Mouse (Mus musculus) T-helper 1 cell (primary cell): ENCODE measurements at regions not wholly inside any gene's neighbourhood (a gene's known extent, or its start where the extent isn't known, plus 50 kb on each side); places are given as distances from the start of the nearest gene placed in this dataset.

Experiments
- in situ Hi-C: fragments of 300-600 bp; cut with MboI, MseI; formaldehyde crosslinking; loops from one replicate; pipeline ENCODE4 v1.15.1; 2025; ENCODE audit warnings: high pct_unique_total_duplicates

DNA sequence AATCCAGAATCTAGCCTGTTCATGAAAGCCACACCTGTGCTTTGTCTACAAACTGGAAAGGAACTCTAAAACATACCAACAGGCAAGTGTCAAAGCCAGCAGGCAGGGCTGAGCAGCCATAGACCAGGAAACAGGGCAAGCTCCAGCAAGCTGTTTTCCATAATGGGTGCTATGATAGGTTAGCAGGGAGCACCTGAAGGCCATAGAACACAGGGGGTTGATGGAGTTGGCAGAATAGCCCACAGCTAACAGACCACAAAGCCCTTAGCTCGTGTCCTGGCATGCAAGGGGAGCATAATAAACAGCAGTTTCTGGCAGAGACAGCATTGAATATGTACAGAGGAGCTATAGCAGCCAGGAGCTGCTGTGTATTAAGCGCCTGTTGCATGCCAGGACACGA is 313.1 kb upstream of the Cdh5 start:
- in situ Hi-C loops: no loop called here

GRCm38 (mm10) chr8:103793331-103793730 is 308.1 kb upstream of the Cdh5 start:
- in situ Hi-C loops: no loop called here

GRCm38 (mm10) chr8:103798630-103799029 is 302.8 kb upstream of the Cdh5 start:
- in situ Hi-C loops: loop anchor here (5.0 kb wide), 1 partner anchor 1004 kb away; no protein-coding TSS in a partner anchor

DNA sequence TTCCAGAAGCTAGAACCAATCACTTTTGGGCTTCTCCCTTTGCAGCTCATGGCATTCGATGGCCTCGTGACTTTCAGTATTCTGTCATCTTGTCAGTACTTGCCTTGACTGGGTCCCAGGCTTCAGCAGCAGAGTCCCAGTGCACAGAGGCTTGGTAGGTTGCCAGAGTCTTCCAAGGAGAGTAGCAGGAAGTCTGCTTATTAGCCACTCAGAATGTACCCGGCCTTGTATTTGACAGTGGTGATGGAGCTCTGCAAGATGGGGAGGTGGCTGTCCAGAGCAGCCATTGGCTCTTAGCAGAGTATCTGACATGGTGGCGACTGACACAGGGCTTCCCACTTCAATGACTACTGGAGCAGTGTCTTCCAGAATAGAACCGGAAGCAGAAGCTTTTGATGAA is 293.3 kb upstream of the Cdh5 start:
- in situ Hi-C loops: no loop called here

DNA sequence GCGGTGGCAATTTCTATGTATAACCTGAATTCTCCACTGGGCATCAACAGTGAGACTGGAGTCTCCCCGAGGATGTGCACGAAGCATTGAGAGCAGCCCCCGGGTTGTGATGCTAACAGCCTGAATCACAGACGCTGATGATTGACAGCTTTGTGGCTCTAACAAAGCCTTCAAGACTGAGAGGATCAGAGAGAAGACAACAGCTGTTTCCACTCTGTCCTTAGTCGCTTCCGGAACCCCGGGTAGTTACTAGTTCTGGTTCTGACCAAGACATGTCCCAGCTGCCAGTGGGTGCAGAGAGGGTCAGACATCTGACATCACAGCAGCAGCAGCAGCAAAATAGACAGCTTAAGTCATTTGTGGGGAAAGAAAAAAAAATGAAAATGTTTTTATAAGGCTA is 292.8 kb upstream of the Cdh5 start:
- in situ Hi-C loops: no loop called here

DNA sequence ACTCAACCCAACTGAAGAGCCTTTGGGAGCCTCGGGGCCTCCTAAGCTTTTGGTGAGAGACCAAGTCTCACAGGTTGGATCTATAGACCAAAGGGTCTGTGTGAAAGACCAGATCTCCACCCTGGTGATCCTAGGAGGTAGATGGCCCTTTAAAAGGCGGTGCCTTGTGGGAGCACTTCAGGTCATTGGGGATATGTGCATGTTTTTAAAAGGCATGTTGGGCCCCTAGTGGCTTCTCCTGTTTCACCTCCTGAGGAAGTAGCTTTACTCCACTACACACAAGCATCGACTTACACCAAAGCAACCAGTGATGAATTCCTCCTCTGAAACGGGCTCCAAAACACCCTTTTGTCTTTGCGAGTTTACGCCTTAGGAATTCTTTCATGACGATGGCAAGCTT is 292.3 kb upstream of the Cdh5 start:
- in situ Hi-C loops: no loop called here

DNA sequence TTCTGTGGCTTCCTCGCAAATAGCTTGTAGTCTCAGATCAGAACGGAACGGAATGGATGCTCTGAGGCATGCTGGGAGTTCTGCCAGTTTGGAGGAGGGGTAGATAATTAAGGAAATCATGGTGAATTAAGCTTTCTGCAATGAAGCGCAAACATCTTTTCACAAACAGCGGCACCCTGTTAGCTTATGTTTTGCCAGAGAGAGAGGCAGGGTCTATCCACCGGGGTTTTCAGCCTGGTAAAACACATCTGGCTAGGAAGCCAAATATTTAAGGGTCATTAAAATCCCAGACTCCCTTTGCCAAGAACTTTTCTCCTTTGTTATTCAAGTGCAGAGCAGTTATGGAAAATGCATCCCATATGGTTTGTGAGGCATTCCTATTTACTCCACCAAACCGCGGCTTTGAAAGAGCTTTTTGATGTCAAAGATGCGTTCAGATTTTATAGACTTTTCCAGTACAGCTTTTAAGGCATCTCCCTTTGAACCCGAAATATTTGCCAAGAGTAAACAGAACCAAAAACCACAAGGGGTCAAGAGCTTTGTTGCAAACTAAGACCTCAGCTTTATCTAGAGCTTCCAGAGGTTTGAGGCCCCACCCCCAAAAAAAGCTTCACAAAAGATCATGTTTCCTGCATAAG is 287.4 kb upstream of the Cdh5 start:
- in situ Hi-C loops: no loop called here

DNA sequence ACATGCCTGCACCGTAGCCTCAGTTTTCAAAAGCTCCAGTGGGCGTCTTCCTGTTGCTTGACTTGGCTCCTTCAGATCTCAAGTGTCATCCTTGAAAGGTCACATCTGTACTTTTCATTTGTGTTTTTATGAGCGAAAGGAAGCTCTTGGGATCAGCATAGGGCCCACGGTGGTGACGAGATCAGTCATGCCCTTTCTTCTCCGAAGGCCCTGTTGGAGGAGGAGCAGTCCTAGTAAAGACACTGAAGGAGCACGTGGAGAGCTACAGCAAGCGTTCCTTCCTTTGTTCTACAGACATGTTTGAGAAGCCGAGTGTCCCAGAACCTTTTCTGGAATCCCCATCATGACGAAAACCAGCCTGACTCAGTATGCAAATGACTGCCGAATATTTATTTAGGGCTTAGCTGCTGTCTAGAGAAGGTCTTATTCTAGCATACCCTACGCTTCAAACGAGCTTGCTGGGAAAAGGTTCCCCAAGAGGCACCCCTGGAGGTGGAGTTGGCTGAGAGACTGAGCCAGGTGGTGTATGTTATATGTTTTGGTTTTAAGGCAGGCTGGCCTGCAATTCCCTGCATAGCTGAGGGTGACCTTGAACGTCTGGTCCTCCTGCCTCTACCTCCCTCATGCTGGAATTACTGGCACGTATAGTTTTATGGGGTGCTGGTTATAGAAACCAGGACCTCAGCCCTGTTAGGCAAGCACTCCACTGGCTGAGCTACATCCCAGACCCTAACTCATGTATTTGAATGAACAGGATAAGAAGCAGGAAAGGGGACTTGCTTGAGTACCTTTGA is 285.1 kb upstream of the Cdh5 start:
- in situ Hi-C loops: no loop called here

GRCm38 (mm10) chr8:103823541-103823940 is 277.9 kb upstream of the Cdh5 start:
- in situ Hi-C loops: no loop called here

DNA sequence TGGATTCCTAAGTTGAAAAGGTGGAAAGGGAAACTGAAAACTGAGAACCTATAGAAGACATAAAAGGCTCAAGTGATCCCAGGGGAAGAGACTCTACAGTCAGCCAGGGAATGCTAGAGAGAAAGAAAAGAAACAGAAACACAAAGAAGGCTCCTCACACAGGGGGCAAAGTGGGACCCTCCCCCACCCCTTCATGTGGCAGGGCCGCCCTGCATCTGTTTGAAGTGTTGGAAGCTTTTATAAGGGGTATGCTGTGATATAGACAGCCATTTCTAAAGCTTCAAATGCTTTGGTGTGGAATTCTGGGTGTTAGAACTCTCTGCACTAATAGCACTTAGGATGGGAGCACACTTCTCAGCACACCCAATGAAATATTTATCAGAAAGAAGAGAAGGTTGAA is 276.7 kb upstream of the Cdh5 start:
- in situ Hi-C loops: no loop called here

DNA sequence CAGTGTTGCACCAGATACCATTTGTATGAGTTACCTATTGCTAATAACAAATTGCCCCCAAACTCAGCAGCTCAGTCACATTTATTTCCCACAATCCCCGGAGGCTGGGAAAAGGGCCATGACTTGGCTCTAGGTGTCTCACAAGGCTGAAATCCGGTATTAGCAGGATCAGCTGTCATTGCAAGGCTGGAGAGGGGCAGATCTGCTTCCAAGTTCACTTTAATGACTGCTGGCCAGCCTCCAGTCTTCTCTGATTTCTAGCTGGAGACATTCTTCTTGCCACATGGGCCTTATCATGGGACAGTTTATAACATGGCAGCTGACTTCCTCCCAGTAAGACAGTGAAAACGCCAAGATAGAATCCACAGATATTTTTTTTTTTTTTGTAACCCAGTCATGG is 276.1 kb upstream of the Cdh5 start:
- in situ Hi-C loops: no loop called here

DNA sequence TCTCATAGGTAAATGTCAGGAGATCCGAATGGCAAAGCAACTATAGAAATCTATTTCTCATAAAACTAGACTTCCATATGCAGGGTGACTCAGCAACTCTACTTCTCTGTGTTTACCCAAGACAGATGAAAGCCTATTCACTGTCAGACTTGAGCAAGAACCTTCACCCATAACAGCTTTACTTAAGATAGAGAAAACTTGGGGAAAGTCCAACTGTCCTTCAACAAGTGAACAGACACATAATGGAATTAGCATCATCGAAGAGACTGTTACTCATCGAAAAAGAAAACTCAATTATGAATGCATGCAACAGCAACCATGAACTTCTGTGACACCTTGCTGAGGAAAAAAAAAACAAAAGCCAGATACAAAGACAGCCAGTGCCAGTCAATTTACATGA is 271.0 kb upstream of the Cdh5 start:
- in situ Hi-C loops: no loop called here

DNA sequence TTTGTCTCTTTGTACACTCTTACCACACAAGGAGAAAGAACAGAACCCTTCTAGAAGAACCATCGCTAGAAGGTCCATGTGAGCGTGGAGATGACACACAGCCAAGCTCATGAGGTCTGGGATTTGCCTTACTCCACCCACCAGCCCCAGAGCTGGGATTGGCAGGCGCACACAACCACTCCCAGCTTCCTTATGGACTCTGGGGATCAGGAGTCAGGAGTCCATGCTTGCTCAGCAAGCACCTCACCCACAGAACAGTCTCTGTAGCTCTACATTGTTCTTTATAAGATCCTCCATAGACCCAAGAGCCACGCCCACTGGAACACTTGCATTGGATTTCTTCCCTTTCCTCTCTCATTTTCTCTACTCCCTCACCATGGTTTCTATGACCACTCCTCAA is 261.4 kb upstream of the Cdh5 start:
- in situ Hi-C loops: no loop called here

DNA sequence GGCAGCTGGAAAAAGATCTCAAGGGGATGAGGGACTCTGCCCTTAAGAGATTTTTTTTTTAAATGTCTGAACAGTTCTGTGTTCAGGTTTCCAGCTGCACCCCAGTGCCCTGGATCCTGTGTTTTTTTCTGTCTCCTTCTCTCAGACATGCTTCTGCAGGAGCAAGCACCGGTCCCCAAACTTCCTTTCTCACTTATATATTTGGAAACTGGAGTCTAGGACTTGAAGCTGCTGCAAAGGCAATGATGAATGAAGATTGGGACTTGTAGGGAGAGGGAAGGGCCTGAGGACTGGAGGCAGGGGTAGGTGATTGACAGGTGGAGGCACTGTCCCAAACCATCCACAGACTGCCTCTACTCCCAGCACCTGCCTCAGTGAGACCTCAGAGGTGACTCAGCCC is 255.5 kb upstream of the Cdh5 start:
- in situ Hi-C loops: no loop called here

DNA sequence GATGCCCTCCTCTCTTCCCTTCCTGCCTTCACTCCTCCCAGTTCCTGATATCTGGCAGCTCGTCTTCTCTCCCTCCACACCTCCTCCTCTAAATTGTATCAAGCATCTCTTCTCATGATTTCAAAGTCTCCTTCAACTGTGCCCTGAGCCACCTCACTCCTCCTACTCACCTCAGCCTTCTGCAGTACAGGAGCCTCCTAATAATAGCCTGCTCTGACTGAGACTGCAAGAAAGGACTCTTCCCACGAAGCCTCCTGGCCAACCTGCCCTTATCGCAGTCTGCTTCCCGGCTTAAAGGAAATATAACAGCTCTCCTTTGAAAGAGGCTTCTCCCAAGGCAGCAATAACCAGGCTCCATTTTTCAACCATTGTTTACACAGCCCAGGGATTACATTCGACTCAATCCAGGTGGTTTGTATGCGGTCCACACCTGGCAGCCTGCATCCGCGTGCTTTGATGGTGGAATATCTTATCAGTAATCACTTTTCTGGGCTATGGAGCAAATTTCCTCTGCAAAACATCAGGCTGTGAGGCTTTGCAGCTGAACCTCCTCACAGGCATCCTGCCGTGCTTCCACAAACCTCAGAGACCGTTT is 254.9 kb upstream of the Cdh5 start:
- in situ Hi-C loops: no loop called here

DNA sequence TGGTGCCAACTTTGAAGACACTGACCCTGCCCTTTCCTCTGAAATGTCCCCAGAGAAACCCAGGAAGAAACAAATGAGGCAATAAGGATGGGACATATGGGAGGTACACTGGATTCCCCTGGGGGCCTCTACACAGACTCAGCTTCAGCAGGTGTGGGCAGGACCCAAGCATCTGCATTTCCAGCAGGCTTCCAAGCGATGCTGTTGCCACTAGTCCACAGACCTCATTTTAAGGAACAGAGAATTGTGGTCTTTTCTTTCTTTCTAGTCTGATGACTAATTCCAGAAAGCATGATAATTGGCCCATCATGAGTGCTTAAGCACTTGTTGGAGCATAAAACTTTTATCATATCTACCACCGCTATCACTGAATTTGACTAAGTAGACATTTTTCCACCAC is 251.6 kb upstream of the Cdh5 start:
- in situ Hi-C loops: no loop called here

DNA sequence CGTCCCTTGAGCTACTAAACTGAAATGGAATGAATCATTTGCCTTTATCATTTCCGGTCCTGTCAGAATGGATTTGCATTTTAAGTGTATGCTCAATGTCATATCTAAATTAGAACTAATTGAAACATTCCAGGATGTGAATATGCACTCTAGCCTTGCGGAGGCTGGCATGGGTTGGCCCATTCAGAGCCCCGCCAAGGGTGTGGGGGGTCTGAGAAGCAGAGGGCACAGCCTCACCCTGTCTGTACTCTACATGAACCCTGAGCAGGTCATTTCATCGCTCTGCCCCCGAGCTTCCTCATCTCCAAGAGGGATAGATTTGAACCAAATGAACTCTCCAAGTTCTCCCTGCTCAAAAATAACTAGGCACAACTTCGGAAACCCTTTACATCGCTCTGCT is 250.1 kb upstream of the Cdh5 start:
- in situ Hi-C loops: no loop called here

- in situ Hi-C loops: no loop called here
Measured at GRCm38 (mm10) chr8:103853048-103853447, 248.4 kb upstream of the Cdh5 start.

GRCm38 (mm10) chr8:103855291-103855690 is 246.1 kb upstream of the Cdh5 start:
- in situ Hi-C loops: no loop called here

DNA sequence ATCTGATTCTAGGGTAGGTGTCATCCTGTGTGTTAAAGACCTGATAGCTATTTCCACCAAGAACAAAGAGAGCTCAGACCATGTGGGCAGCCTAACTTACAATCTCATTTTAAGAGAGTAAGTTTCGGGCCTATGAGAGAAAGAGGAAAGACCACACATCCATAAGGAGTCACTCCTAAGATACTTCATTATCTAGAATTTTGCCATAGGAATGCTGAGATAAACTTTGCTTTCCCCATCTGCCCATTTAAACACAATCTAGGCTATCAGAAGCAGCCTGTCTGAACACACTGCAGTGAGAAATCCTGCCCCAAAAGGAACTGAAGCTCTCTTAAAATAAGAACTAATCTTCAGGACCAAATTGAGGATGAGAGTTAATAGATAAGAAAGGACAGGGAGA is 242.3 kb upstream of the Cdh5 start:
- in situ Hi-C loops: no loop called here

DNA sequence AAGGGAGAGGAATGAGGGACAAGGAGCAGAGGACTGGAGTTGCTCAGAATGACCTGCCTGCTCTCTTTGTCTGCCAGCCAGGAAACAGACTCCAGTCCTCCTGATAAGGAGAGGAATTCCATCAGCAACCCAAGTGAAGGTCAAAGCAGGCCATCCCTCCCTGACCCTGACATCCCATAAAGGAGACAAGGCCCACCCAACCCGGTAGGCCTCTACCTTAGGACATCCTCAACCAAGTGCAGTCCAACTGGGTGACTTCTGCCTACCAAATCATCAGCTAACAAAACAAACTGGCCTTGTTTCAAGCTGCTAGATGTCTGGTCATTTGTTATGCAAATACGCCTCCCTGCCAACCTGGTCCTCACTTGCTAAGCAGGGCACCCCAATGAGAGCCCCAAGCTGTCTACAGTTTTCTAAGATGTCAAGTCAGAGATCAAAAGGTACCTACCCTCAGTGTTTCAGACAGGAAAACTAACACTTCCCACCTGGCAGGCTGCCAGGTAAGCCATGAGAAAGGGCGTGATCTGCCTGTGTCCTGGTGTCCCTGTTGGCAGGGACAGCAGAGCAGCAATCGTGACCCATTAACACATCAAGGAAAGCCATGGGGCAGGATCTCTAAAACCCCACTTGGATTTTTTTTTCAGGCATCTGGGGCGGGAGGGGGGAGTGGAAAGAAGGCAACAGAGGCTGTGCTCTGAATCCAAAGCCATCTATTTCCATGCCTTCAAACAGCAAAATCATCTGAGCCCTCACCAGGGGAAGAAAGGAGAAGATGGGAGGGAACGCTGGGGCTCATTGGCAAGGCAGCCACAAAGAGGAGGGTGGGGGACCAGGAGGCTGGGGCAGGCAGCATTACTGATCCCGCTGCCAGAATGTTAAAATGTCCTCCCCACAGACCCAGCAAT is 227.6 kb upstream of the Cdh5 start:
- in situ Hi-C loops: no loop called here

GRCm38 (mm10) chr8:103874506-103874905 is 226.9 kb upstream of the Cdh5 start:
- in situ Hi-C loops: no loop called here
